Mouse (Mus musculus): ENCODE measurements around the gene Stim2.

- TF ChIP-seq POLR2A (IDR thresholded peaks at IDR 0.05; ENCODE audit: control insufficient read depth, extremely low read depth, insufficient read depth, low read length, poor library complexity) = no peak
- no peak for TF ChIP-seq CTCF (IDR thresholded peaks at IDR 0.05; ENCODE audit: borderline replicate concordance, control insufficient read depth, extremely low read depth, insufficient read depth, low read length, poor library complexity)
Observed at GRCm38 (mm10) chr5:54156944-54157527, 158.7 kb downstream of the Stim2 start.

All from thymus, adult 2 months (tissue).